Mouse (Mus musculus) A20 (cell line): ENCODE measurements around the gene Mus81.

Experiments used
- DNase-seq: peaks from one replicate; pipeline ENCODE4 v3.0.0-alpha.2; 2011; ENCODE audit warnings: low read depth, low spot score

The Mus81 gene

GRCm38 (mm10) chr19:5471846-5472245 lies 16.4 kb downstream of the Mus81 start:
- no peak for DNase-seq

GRCm38 (mm10) chr19:5468374-5468773 lies 19.8 kb downstream of the Mus81 start, which contains the start of gene Ctsw:
Gene Ctsw (minus strand): TSS chr19:5468507.
- no peak for DNase-seq

GRCm38 (mm10) chr19:5466916-5467500 lies 21.2 kb downstream of the Mus81 start:
- no peak for DNase-seq

GRCm38 (mm10) chr19:5465037-5465436 lies 23.2 kb downstream of the Mus81 start:
- no peak for DNase-seq

GRCm38 (mm10) chr19:5463791-5464562 lies 24.2 kb downstream of the Mus81 start:
- DNase-seq: peak; percentile 58

GRCm38 (mm10) chr19:5463212-5463611 lies 25.0 kb downstream of the Mus81 start:
- no peak for DNase-seq

GRCm38 (mm10) chr19:5461411-5461810 lies 26.8 kb downstream of the Mus81 start:
- DNase-seq: no peak

GRCm38 (mm10) chr19:5460465-5460911 lies 27.7 kb downstream of the Mus81 start, which contains the start of gene Fibp:
Gene Fibp (plus strand): TSS chr19:5460615.
- DNase-seq: peak; percentile 94

GRCm38 (mm10) chr19:5459896-5460295 lies 28.3 kb downstream of the Mus81 start:
- DNase-seq: no peak

GRCm38 (mm10) chr19:5459019-5459418 lies 29.2 kb downstream of the Mus81 start:
- no peak for DNase-seq

GRCm38 (mm10) chr19:5457746-5458442 lies 30.3 kb downstream of the Mus81 start, which contains the start of gene Ccdc85b:
Gene Ccdc85b (minus strand): TSS chr19:5457894.
- DNase-seq: no peak

GRCm38 (mm10) chr19:5456922-5457745 lies 31.1 kb downstream of the Mus81 start:
- peak; percentile 97 for DNase-seq

- no peak for DNase-seq
These were observed 31.8 kb downstream of the Mus81 start for GRCm38 (mm10) chr19:5456241-5456921.

- DNase-seq: no peak
These were observed 32.6 kb downstream of the Mus81 start for GRCm38 (mm10) chr19:5455568-5455967.

GRCm38 (mm10) chr19:5455037-5455436 lies 33.2 kb downstream of the Mus81 start:
- no peak for DNase-seq

- no peak for DNase-seq
These were observed 36.4 kb downstream of the Mus81 start for GRCm38 (mm10) chr19:5451766-5452165.

GRCm38 (mm10) chr19:5449673-5450072 lies 38.5 kb downstream of the Mus81 start:
- DNase-seq: no peak

- DNase-seq: no peak
These were observed 39.6 kb downstream of the Mus81 start for GRCm38 (mm10) chr19:5448354-5449150.

- peak; percentile 82 for DNase-seq
These were observed 40.5 kb downstream of the Mus81 start, which contains the start of gene Fosl1 for GRCm38 (mm10) chr19:5447515-5448353. Gene Fosl1 (plus strand): TSS chr19:5447547.
